Mouse (Mus musculus) bone marrow macrophage, adult 2 months (primary cell): ENCODE measurements around the gene Ccdc30. TPM values are rescaled to one million over a fixed set of nuclear protein-coding genes. Genes with fewer than 3 reads are reported as not detected.

Source experiments
- H3K27ac ChIP-seq: 2 replicates; pipeline ENCODE4 v1.5.1; 2012; ENCODE audit warnings: low read depth, low read length; ENCODE audit not compliant: insufficient read depth
- H3K4me1 ChIP-seq: 2 replicates; pipeline ENCODE4 v1.6.1; 2012; ENCODE audit warnings: low read length; ENCODE audit not compliant: control insufficient read depth, insufficient read depth
- H3K4me3 ChIP-seq: 2 replicates; pipeline ENCODE4 v1.5.1; 2012; ENCODE audit warnings: mild to moderate bottlenecking, low read length, moderate library complexity; ENCODE audit not compliant: insufficient read depth
- CTCF ChIP-seq: IDR thresholded peaks from 2 replicates; pipeline ENCODE4 v1.5.1; 2012; ENCODE audit warnings: low read depth, mild to moderate bottlenecking, low read length, moderate library complexity
- POLR2A ChIP-seq: IDR thresholded peaks from 2 replicates; pipeline ENCODE4 v1.6.1; 2012; ENCODE audit warnings: mild to moderate bottlenecking, low read depth, low read length, borderline replicate concordance
- polyA plus RNA-seq: library from polyadenylated mRNA; stranded (reverse); fragments of >200 nt; gene quantifications from 2 replicates; pipeline ENCODE4 v1.2.4, GENCODE M21; 2012; ENCODE audit not compliant: missing spikeins, insufficient read depth, insufficient read length

Ccdc30 gene
- polyA plus RNA-seq, 1 experiment: not detected

- Histone ChIP-seq H3K4me1 (peaks cover 9% of the 10 kb centered on the region), H3K4me3 (peak overlapping the region; percentile 77), H3K27ac (no peak overlapping the region)
- no peak for TF ChIP-seq CTCF
- no peak for TF ChIP-seq POLR2A
Measured at GRCm38 (mm10) chr4:119421191-119421590, 5.9 kb upstream of the Ccdc30 start.

- TF ChIP-seq POLR2A: no peak
- Histone ChIP-seq H3K4me3 (no peak overlapping the region), H3K27ac (no peak overlapping the region), H3K4me1 (peaks cover 10% of the 10 kb centered on the region)
Measured at GRCm38 (mm10) chr4:119417894-119418293, 2.6 kb upstream of the Ccdc30 start.

GRCm38 (mm10) chr4:119417270-119417669 lies 1.9 kb upstream of the Ccdc30 start:
- Histone ChIP-seq H3K4me3 (no peak overlapping the region), H3K4me1 (peaks cover 9% of the 10 kb centered on the region), H3K27ac (no peak overlapping the region)
- no peak for TF ChIP-seq POLR2A
- TF ChIP-seq CTCF: no peak

GRCm38 (mm10) chr4:119412791-119413190 lies 2.5 kb downstream of the Ccdc30 start:
- no peak for TF ChIP-seq CTCF
- Histone ChIP-seq H3K4me3 (no peak overlapping the region), H3K4me1 (peaks cover 4% of the 10 kb centered on the region), H3K27ac (no peak overlapping the region)

- no peak for TF ChIP-seq CTCF
- TF ChIP-seq POLR2A: no peak
- no peak overlapping the region for H3K27ac ChIP-seq
Measured at GRCm38 (mm10) chr4:119411877-119412650, 3.3 kb downstream of the Ccdc30 start.

GRCm38 (mm10) chr4:119403431-119403830 lies 11.9 kb downstream of the Ccdc30 start:
- Histone ChIP-seq H3K4me3 (no peak overlapping the region), H3K4me1 (no peaks in the 10 kb centered on the region), H3K27ac (no peak overlapping the region)
- TF ChIP-seq CTCF (no peak), POLR2A (no peak)

More at GRCm38 (mm10) chr4:119411877-119412650, 3.3 kb downstream of the Ccdc30 start:
- no peak overlapping the region for H3K4me3 ChIP-seq
- H3K4me1 ChIP-seq: peaks cover 4% of the 10 kb centered on the region

GRCm38 (mm10) chr4:119400896-119401295 lies 14.4 kb downstream of the Ccdc30 start:
- Histone ChIP-seq H3K4me1 (no peaks in the 10 kb centered on the region), H3K4me3 (no peak overlapping the region), H3K27ac (no peak overlapping the region)
- TF ChIP-seq CTCF: no peak
- TF ChIP-seq POLR2A: no peak

- H3K4me3 ChIP-seq: no peak overlapping the region
- no peaks in the 10 kb centered on the region for H3K4me1 ChIP-seq
- no peak overlapping the region for H3K27ac ChIP-seq
- no peak for TF ChIP-seq CTCF
- TF ChIP-seq POLR2A: no peak
Measured at GRCm38 (mm10) chr4:119398751-119399150, 16.6 kb downstream of the Ccdc30 start.

- no peak overlapping the region for H3K27ac ChIP-seq
- H3K4me1 ChIP-seq: no peaks in the 10 kb centered on the region
- TF ChIP-seq CTCF (peak; percentile 52), POLR2A (no peak)
- no peak overlapping the region for H3K4me3 ChIP-seq
Measured at GRCm38 (mm10) chr4:119390369-119390768, 25.0 kb downstream of the Ccdc30 start.

- Histone ChIP-seq H3K27ac (no peak overlapping the region), H3K4me1 (no peaks in the 10 kb centered on the region), H3K4me3 (no peak overlapping the region)
- TF ChIP-seq POLR2A: no peak
- no peak for TF ChIP-seq CTCF
Measured at GRCm38 (mm10) chr4:119389184-119389583, 26.1 kb downstream of the Ccdc30 start.
